Comparison of ENCODE assay signal across 9 mouse cellular contexts in the genomic region with DNA sequence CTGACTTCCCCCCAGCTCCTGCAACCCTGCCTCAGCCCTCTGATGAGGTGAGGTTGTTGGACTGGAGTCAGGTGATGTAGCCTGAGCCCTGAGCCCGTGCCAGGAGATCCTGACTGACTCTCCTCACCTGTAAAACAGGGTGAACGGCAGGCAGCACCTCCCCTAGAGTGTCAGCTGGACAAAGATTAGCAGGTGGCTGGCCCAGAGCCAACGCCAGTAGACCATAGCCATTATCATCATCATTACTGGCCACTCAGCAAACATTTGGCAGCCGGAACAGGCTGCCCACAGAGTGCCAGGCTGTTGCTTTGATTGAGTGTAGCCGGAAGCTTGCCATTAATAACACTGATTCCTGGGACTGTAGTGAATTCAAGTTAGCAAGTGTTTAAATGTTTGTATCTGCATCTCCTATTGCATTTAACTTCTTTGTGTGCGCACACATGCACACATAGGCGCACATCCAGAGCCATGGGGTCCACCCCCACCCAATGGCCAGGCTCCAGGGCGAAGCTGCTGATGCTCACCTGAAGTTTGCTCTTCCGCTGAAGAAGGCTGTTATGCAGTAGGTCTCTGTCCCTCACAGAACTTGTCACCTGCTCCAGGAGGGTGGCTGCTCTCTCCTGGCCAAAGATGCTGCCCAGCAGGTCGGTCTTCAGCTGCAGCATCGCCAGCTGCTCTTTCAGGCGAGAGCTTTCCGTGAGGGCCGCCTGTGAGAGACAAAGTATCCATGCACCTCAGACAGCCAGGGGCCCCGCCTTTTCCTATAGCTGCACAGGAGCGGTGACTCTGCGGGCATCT. TPM values are rescaled to one million over a fixed set of nuclear protein-coding genes. Genes with fewer than 3 reads are reported as not detected.
DNase-seq lines count a peak whose midpoint lies in the region; ATAC-seq and TF ChIP-seq lines count a peak whose summit lies in the region.
"Had no signal": no experiment of that assay in that cellular context is flagged by ENCODE, and none has a peak within 500 bp of the region (broad histone marks: within the 10 kb centered on the region; RNA-seq: fewer than 3 reads in every experiment).

No protein-coding gene starts in this region.

- no peak overlapping the region for H3K4me2 ChIP-seq in kidney, embryonic 16.5 days (replicated peaks; ENCODE audit: low read depth, low read length)

- no peak overlapping the region for H3K4me3 ChIP-seq in liver, adult 2 months (ENCODE audit: insufficient read depth, low read depth, low read length)
- no peak overlapping the region for H3K4me3 ChIP-seq in cerebellum, adult 2 months (replicated peaks; ENCODE audit: insufficient read depth, low read depth, low read length)
- H3K4me3 ChIP-seq in kidney, embryonic 16.5 days (ENCODE audit: low read length): no peak overlapping the region

- H3K4me1 ChIP-seq in liver, adult 2 months (ENCODE audit: control insufficient read depth, insufficient read depth, low read length): no peaks in the 10 kb centered on the region
- peaks cover 15% of the 10 kb centered on the region for H3K4me1 ChIP-seq in cerebellum, adult 2 months (ENCODE audit: control insufficient read depth, insufficient read depth, low read length)
- H3K4me1 ChIP-seq in kidney, embryonic 16.5 days (ENCODE audit: insufficient read depth, low read length): peaks cover 2% of the 10 kb centered on the region; the same call in 1 of the 2 replicates

- no peaks in the 10 kb centered on the region for H3K79me2 ChIP-seq in liver, adult 2 months (ENCODE audit: control insufficient read depth, insufficient read depth, low read length)

- TF ChIP-seq CTCF in liver, adult 2 months (IDR thresholded peaks at IDR 0.05; ENCODE audit: low read depth, low read length): no peak
- TF ChIP-seq CTCF in cerebellum, adult 2 months (IDR thresholded peaks at IDR 0.05; ENCODE audit: borderline replicate concordance, insufficient read depth, low read depth, low read length): no peak

- H3K9ac ChIP-seq in liver, adult 2 months (ENCODE audit: low read depth, low read length): no peak overlapping the region
- H3K9ac ChIP-seq in kidney, embryonic 16.5 days (replicated peaks; ENCODE audit: low read length): no peak overlapping the region
- H3K9ac ChIP-seq: liver, embryonic 14.5 days had no signal

- ATAC-seq in kidney, embryonic 16.5 days (ENCODE audit: low FRiP score, low TSS enrichment): peak; percentile 64; the same call in 1 of the 2 replicates
- no peak for ATAC-seq in inflammation-experienced regulatory T-cells, adult 6 months

- H3K27me3 ChIP-seq in liver, adult 2 months (ENCODE audit: control insufficient read depth, insufficient read depth, low read length): no peaks in the 10 kb centered on the region
- no peaks in the 10 kb centered on the region for H3K27me3 ChIP-seq in cerebellum, adult 2 months (ENCODE audit: control insufficient read depth, insufficient read depth, low read length)
- H3K27me3 ChIP-seq in kidney, embryonic 16.5 days (ENCODE audit: insufficient read depth, low read length): no peaks in the 10 kb centered on the region

- 69% methylated on average over 17 of the region's 17 CpGs for WGBS in liver, adult 2 months
- WGBS in cerebellum, adult 2 months: 11% methylated on average over 17 of the region's 17 CpGs
- WGBS in kidney, embryonic 16.5 days: 58% methylated on average over 17 of the region's 17 CpGs

- TF ChIP-seq POLR2A in liver, adult 2 months (IDR thresholded peaks at IDR 0.05; ENCODE audit: extremely low read depth, insufficient read depth, low read length): no peak
- no peak for TF ChIP-seq POLR2A in cerebellum, adult 2 months (IDR thresholded peaks at IDR 0.05; ENCODE audit: borderline replicate concordance, insufficient read depth, low read length)

- H3K36me3 ChIP-seq in liver, adult 2 months (ENCODE audit: control insufficient read depth, insufficient read depth, low read length): peaks cover 3% of the 10 kb centered on the region; the same call in 1 of the 2 replicates
- H3K36me3 ChIP-seq in kidney, embryonic 16.5 days (ENCODE audit: insufficient read depth, low read length): no peaks in the 10 kb centered on the region

- peak; percentile 32 for DNase-seq in liver, adult 2 months (ENCODE audit: extremely low read depth, low read depth, low spot score)
- no peak for DNase-seq in liver
- DNase-seq in brain, adult 2 months (ENCODE audit: low read depth, low spot score): peak; percentile 85
- DNase-seq in cerebellum, adult 2 months: peak; percentile 86 to 90
- no peak for DNase-seq in frontal cortex, adult 2 months (ENCODE audit: extremely low spot score in 1 of 2, low spot score in 1 of 2)
- no peak for DNase-seq in layer of hippocampus, postnatal 14 days (ENCODE audit: low spot score in 2 of 2)

- H3K27ac ChIP-seq in liver, adult 2 months (replicated peaks; ENCODE audit: insufficient read depth, low read depth, low read length): no peak overlapping the region
- H3K27ac ChIP-seq in cerebellum, adult 2 months (ENCODE audit: insufficient read depth, low read length): no peak overlapping the region
- no peak overlapping the region for H3K27ac ChIP-seq in kidney, embryonic 16.5 days (ENCODE audit: low read length)
- H3K27ac ChIP-seq: liver, embryonic 14.5 days had no signal

- H3K9me3 ChIP-seq in kidney, embryonic 16.5 days (ENCODE audit: low read length): no peaks in the 10 kb centered on the region

RNA-seq across cellular contexts. Expression of a gene that starts 54.4 kb away (rescaled TPM):
- 3.8 and 4.8 TPM in 2 replicates for total RNA-seq in liver, adult 2 months (2014; rRNA removed)
- polyA plus RNA-seq in liver, adult 2 months (2012; rRNA removed): 0.81 and 1.6 TPM in 2 replicates
- 1.1 and 1.2 TPM in 2 replicates for polyA plus RNA-seq in cerebellum, adult 2 months (2012; rRNA removed)
- 0.51 and 1.1 TPM in 2 replicates for polyA plus RNA-seq in kidney, embryonic 16.5 days (2015; fragmentation: Nextera tagmentation; extraction: Ambion mirVana)
- polyA plus RNA-seq in inflammation-experienced regulatory T-cells, adult 6 months (2017; shearing (Covaris generic)): 1 to 10 TPM; 2.2 to 5.4 (median 3.0) TPM
- polyA plus RNA-seq in frontal cortex, adult 2 months (2012; rRNA removed): 0.76 and 0.92 TPM in 2 replicates
- 1 to 10 TPM; 1.2 to 2.1 TPM for total RNA-seq in layer of hippocampus, postnatal 14 days (2021)

Comparison
In these comparisons a context has a peak if more than half of its experiments do, and no peak if none do; other contexts are left out.
1. DNase-seq: peak in liver, adult 2 months (single experiment), brain, adult 2 months (single experiment) and cerebellum, adult 2 months (2 of 2); none in liver (single experiment), frontal cortex, adult 2 months (0 of 2) and layer of hippocampus, postnatal 14 days (0 of 2).